Mouse (Mus musculus): ENCODE measurements around the gene Jph4.
A peak's percentile ranks its signal among the peaks of the same experiment; 100 is the strongest.

DNA sequence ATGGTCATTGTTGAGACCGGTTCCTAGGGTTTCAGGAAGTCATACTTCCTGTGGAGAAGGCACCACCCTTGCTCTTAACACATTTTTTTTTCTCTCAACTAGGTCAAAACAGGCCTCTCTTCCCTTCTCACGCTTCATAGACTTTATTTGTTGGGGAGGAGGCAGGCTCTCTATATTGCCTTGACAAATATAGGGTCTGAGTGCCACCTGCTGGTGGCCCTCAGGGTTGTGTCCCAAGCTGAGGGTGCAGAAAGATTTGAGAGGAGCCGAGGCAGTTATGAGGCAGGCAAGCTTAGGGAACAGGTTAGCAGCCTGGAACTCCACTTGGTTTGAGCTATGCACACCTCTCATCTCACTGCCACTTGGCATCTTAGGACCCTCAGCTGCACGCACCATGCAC lies 18.7 kb downstream of the Jph4 start:
- TF ChIP-seq POLR2A (IDR thresholded peaks at IDR 0.05; ENCODE audit: borderline replicate concordance, extremely low read depth, low read depth, low read length) = no peak
- TF ChIP-seq CTCF (IDR thresholded peaks at IDR 0.05; ENCODE audit: insufficient read depth, low read length) = peak; percentile 58
